Mouse (Mus musculus) right cerebral cortex, postnatal 36 days (tissue): ENCODE results near the gene Slco2a1.

Experiments
- DNase-seq, 2 experiments: peaks; one replicate each; pipeline ENCODE4 v3.0.0; 2022; ENCODE audit warnings: low spot score in 2 of 2, mixed read lengths in 1 of 2

The Slco2a1 gene

GRCm38 (mm10) chr9:103033381-103033780 lies 44.9 kb downstream of the Slco2a1 start:
- no peak for DNase-seq

GRCm38 (mm10) chr9:103036971-103037391 lies 48.5 kb downstream of the Slco2a1 start:
- no peak for DNase-seq

- DNase-seq = no peak
Measured at GRCm38 (mm10) chr9:103038266-103038665, 49.8 kb downstream of the Slco2a1 start.

DNA sequence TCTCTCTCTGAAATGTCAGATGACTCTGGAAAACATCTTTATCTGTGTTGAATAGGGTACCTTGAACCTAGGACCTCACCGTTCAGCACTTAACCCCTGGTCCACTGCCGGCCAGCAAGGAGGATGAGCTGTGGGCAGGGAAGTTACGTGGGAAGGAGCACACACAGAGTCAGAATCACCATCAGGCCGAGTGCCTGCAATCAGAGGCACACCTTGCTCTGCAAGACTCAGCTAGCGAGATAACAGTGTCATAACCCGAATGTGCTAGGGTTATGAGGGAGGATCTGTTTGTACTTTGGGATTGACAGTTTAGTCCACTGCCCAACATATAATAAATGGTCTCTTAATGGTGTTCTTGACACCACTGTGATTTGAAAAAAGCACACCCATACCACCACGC lies 50.2 kb downstream of the Slco2a1 start:
- DNase-seq = no peak

DNA sequence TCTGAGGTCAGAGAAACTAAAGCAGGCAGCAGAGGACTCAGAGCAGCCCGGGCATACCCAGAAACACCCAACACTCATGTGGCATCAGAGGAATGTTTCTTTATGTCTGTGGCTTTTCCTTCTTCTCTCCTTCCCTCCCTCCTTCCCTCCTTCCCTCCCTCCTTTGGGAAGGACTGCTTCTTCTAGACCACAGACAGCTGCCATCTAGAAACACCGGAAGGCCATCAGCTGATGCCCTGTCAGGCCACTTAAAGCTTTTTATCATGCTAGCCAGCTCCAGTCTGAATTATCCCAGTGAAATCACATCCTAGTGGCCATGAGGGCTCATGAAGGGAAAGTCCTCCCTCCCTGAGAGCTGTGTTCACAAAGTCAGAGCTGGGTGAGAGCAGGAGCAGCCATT lies 52.1 kb downstream of the Slco2a1 start:
- no peak for DNase-seq

DNA sequence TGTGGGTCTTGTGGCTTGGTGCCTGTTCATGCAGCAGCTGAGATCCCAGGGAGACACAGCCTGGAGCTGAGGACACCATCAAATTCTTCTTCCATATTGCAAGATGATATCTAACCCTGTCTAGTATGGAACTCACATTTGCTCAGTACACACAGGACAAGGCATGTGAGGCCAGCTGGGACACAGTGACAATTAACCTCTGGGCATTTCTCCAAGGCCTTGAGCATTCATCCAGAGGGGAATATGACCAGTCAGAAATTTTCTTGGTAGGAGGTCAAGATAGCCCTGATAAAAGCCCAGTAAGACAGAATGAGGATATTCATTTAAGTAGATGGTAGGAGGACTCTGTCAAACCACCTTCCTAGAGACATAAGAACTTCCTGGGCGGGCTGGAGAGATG lies 56.9 kb downstream of the Slco2a1 start:
- no peak for DNase-seq

DNA sequence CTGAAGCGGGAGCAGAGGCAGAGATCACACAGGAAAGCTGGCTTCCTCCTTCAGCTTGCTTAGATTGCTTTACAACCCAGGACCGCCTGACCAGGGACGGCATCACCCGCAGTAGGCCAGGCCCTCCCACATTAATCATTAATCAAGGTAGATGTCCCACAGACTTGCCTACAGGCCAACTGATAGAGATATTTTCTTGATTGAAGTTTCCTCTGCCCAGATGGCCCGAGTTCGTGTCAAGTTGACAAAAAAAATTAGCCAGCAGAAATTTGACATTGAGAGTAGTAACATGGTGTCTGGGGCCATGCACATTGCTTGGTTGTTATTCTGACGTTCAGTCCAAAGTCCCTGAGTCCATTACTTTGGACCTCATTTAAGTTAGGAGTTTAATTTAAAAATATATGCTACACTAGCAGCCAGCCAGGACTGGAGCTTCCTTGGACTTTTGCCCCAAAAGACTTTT lies 60.6 kb downstream of the Slco2a1 start:
- DNase-seq = no peak

- no peak for DNase-seq
Measured at GRCm38 (mm10) chr9:103053829-103054228, 65.3 kb downstream of the Slco2a1 start.

- DNase-seq = no peak
Measured at GRCm38 (mm10) chr9:103055061-103055460, 66.5 kb downstream of the Slco2a1 start.

GRCm38 (mm10) chr9:103056164-103056563 lies 67.7 kb downstream of the Slco2a1 start:
- DNase-seq = no peak

GRCm38 (mm10) chr9:103060551-103060950 lies 72.0 kb downstream of the Slco2a1 start:
- no peak for DNase-seq

- DNase-seq = no peak
Measured at GRCm38 (mm10) chr9:103061471-103062053, 73.0 kb downstream of the Slco2a1 start.

GRCm38 (mm10) chr9:103063591-103063990 lies 75.1 kb downstream of the Slco2a1 start:
- no peak for DNase-seq

DNA sequence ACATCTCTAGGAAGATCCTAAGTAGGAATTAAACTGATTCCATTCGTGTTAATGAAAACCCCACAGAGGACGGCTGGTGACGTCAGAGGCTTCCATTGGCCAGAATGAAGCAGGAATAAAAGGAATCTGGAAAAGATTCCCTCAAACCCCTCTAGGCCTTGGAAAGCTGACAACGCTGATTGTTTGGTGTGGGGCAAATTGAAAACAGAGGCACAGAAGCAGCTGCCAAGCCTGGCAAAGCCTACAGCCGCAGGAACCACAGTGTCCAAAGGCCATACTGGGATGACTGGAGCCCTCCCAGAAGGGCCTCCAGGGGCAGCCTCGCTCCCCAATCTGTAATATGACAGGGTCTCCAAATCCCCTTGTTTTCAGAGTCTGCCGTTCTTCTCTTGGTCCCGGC lies 78.3 kb downstream of the Slco2a1 start:
- no peak for DNase-seq

- no peak for DNase-seq
Measured at GRCm38 (mm10) chr9:103067651-103068050, 79.1 kb downstream of the Slco2a1 start.

- DNase-seq = no peak
Measured at GRCm38 (mm10) chr9:103068769-103069168, 80.3 kb downstream of the Slco2a1 start.

DNA sequence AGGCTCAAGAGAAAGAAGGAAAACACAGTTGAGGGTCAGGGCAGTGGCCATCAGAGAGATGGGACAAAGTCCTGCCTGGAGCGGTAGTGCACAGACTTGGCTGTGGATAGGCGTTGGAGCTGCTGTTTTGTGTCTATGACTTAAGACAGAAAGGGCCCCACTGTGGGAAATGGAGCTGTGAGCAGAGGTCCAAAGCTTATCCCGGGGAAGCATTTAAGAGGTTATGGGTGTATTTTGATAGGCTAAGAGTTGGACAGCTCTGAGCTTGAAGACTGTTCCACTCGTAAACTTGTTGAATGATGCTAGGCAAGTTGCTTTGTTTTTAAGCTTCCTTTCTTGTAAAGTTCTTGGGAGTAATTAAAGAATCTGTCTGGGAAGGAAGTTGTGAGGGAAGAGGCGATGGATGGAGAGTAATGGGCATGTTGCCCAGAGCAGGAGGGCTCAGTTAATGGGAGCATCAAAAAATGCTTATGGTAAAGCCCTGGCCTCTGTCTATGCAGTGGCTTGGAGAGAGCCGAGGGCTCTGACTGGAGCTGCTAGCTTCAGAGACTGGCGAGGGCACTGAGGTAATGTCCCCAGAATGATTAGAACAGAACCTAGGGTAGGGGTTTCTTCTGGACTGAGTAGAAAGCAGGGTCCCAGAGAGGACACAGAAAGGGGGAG lies 83.2 kb downstream of the Slco2a1 start:
- DNase-seq = no peak

DNA sequence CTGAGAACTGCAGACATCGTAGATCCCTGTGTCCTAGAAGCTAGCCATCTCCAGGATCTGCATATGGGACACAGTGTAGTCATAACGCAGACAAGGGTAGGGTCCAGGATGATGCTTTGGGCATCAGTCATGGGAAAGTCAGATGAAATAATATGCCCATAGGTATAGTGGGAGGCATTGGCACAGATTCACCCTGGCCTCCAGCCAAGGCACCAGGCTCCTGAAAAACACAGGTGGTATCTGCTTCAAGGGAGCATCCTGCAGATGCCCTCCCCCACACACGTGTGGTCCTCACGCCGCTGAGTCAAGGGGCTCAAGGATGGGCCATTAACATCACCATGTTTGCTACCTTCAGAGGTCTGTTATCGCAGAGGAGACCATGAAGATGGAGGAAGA lies 83.7 kb downstream of the Slco2a1 start:
- no peak for DNase-seq

GRCm38 (mm10) chr9:103072926-103073515 lies 84.5 kb downstream of the Slco2a1 start:
- no peak for DNase-seq

GRCm38 (mm10) chr9:103076836-103077531 lies 88.5 kb downstream of the Slco2a1 start:
- DNase-seq = no peak

DNA sequence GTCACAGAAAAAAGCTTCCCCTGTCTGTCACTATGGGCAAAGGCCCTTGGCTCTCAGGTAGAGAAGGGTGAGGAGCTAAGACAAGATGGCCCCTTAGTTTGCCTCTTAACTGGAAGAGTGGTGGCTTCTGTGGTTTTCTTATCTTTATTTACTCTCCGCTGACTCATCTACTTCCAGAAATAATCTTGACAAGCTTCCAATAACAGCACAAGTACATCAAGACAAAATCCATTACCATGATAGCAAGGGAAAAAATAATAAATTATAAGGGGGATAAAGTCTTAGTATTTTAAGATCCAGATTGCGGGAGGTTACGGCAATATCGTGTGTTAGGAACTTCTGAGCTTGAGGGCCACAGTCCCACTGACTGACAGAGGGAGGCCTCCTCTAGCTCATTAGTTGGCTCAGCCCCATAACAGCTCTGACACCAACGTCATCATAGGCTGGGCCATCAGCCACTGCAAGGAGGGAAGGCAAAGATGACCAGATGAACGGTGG lies 89.7 kb downstream of the Slco2a1 start:
- DNase-seq = no peak

GRCm38 (mm10) chr9:103080211-103080610 lies 91.7 kb downstream of the Slco2a1 start:
- DNase-seq = no peak
